9 mouse cellular contexts compared by ENCODE assay signal in the genomic region with DNA sequence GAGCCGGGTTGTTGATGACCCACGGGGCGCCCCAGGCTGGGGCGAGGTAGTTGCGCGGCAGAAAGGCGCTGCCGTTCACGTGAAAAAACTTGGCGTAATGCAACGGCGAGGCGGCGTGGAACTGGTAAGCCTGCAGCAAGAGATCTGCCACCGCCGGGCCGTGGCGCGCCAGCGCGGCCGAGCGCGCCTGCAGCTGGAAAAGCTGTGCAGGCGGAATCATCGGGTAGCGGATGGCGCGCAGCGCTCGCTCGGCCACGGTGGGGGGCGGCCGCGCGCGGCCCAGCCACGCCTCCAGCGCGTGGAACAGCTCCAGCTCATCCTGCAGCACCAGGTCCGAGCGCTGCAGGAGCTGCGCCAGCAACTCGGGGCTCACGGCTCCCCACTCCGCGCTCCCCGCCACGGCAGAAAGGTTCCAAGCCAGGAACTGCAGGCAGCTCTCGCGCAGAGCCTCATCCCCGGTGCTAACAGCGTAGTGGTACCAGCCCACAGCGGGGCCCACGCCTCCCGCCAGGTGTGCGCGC. TPM values are rescaled to one million over a fixed set of nuclear protein-coding genes. Genes with fewer than 3 reads are reported as not detected.
A peak's percentile ranks its signal among the peaks of the same experiment; 100 is the strongest.
DNase-seq lines count a peak whose midpoint lies in the region; ATAC-seq and TF ChIP-seq lines count a peak whose summit lies in the region.
"Had no signal": no experiment of that assay in that cellular context is flagged by ENCODE, and none has a peak within 500 bp of the region (broad histone marks: within the 10 kb centered on the region; RNA-seq: fewer than 3 reads in every experiment).

No protein-coding gene starts in this region.

- WGBS in kidney, embryonic 16.5 days, result 1% methylated on average over 59 of the region's 59 CpGs
- WGBS in forebrain, postnatal 0 days, result 3% methylated on average over 55 of the region's 59 CpGs
- WGBS in limb, embryonic 11.5 days, result under 1% methylated on average over 59 of the region's 59 CpGs
- WGBS in olfactory bulb, adult 2 months, result 2% methylated on average over 59 of the region's 59 CpGs

- H3K36me3 ChIP-seq in kidney, embryonic 16.5 days (ENCODE audit: insufficient read depth, low read length), result no peaks in the 10 kb centered on the region
- H3K36me3 ChIP-seq in forebrain, postnatal 0 days (ENCODE audit: insufficient read depth), result no peaks in the 10 kb centered on the region
- H3K36me3 ChIP-seq in limb, embryonic 11.5 days (ENCODE audit: control insufficient read depth, insufficient read depth, low read length), result no peaks in the 10 kb centered on the region

- no peaks in the 10 kb centered on the region for H3K9me3 ChIP-seq in kidney, embryonic 16.5 days (ENCODE audit: low read length)
- H3K9me3 ChIP-seq in forebrain, postnatal 0 days (ENCODE audit: low read length), result no peaks in the 10 kb centered on the region
- no peaks in the 10 kb centered on the region for H3K9me3 ChIP-seq in limb, embryonic 11.5 days (ENCODE audit: control insufficient read depth, low read length)

- no peak for DNase-seq in kidney, postnatal 25 days
- peak; percentile 74 to 79 for DNase-seq in cerebellum, adult 18-20 months
- DNase-seq in forebrain, postnatal 0 days, result peak; percentile 83
- peak; percentile 59 for DNase-seq in limb, embryonic 11.5 days (ENCODE audit: low spot score)
- no peak for DNase-seq in gastrocnemius, postnatal 25 days

- peak overlapping the region; percentile 57 for H3K9ac ChIP-seq in kidney, embryonic 16.5 days (replicated peaks; ENCODE audit: low read length)
- peak overlapping the region; percentile 63 for H3K9ac ChIP-seq in forebrain, postnatal 0 days
- peak overlapping the region; percentile 34; the same call in 1 of the 2 replicates for H3K9ac ChIP-seq in limb, embryonic 11.5 days (ENCODE audit: low read length)

- H3K4me2 ChIP-seq in kidney, embryonic 16.5 days (replicated peaks; ENCODE audit: low read depth, low read length), result peak overlapping the region; percentile 87
- peak overlapping the region; percentile 72 for H3K4me2 ChIP-seq in forebrain, postnatal 0 days (ENCODE audit: low read depth)
- peak overlapping the region; percentile 87 for H3K4me2 ChIP-seq in limb, embryonic 11.5 days (ENCODE audit: low read depth, severe bottlenecking)

- ATAC-seq in kidney, embryonic 16.5 days (ENCODE audit: low FRiP score, low TSS enrichment), result no peak
- peak; percentile 5; the same call in 1 of the 2 replicates for ATAC-seq in forebrain, postnatal 0 days
- no peak for ATAC-seq in limb, embryonic 11.5 days (ENCODE audit: insufficient number of reproducible peaks, low FRiP score, low TSS enrichment, low read depth)
- no peak for ATAC-seq in monocyte, adult 5-6 weeks (replicated peaks; ENCODE audit: insufficient number of reproducible peaks, low FRiP score, low TSS enrichment, poor library complexity, severe bottlenecking)

- peaks cover 70% of the 10 kb centered on the region for H3K27me3 ChIP-seq in kidney, embryonic 16.5 days (ENCODE audit: insufficient read depth, low read length)
- H3K27me3 ChIP-seq in forebrain, postnatal 0 days (ENCODE audit: insufficient read depth, low read length), result peaks cover 10% of the 10 kb centered on the region; the same call in 1 of the 2 replicates
- peaks cover 72% of the 10 kb centered on the region for H3K27me3 ChIP-seq in limb, embryonic 11.5 days (ENCODE audit: control insufficient read depth, insufficient read depth, low read length)

- peak; percentile 46 for TF ChIP-seq POLR2A in olfactory bulb, adult 2 months (IDR thresholded peaks at IDR 0.05; ENCODE audit: insufficient read depth, low read depth, low read length)

- peak overlapping the region; percentile 50 for H3K4me3 ChIP-seq in kidney, embryonic 16.5 days (ENCODE audit: low read length)
- H3K4me3 ChIP-seq in forebrain, postnatal 0 days (ENCODE audit: low read depth, low read length), result peak overlapping the region; percentile 47
- H3K4me3 ChIP-seq in limb, embryonic 11.5 days (ENCODE audit: low read depth, low read length), result peak overlapping the region; percentile 43
- H3K4me3 ChIP-seq in olfactory bulb, adult 2 months (ENCODE audit: insufficient read depth, low read depth, low read length), result peak overlapping the region; percentile 59

- TF ChIP-seq CTCF in forebrain, postnatal 0 days (IDR thresholded peaks at IDR 0.05; ENCODE audit: low read depth), result no peak
- no peak for TF ChIP-seq CTCF in olfactory bulb, adult 2 months (IDR thresholded peaks at IDR 0.05; ENCODE audit: insufficient read depth, low read depth, low read length)

- no peak overlapping the region for H3K27ac ChIP-seq in kidney, embryonic 16.5 days (ENCODE audit: low read length)
- peak overlapping the region; percentile 95 for H3K27ac ChIP-seq in forebrain, postnatal 0 days (ENCODE audit: low read depth, low read length)
- H3K27ac ChIP-seq in limb, embryonic 11.5 days (replicated peaks; ENCODE audit: low read depth, low read length), result no peak overlapping the region
- H3K27ac ChIP-seq in olfactory bulb, adult 2 months (ENCODE audit: insufficient read depth, low read depth, low read length), result peak overlapping the region; percentile 34

- H3K4me1 ChIP-seq in kidney, embryonic 16.5 days (ENCODE audit: insufficient read depth, low read length), result peaks cover 44% of the 10 kb centered on the region
- H3K4me1 ChIP-seq in forebrain, postnatal 0 days (ENCODE audit: insufficient read depth), result peaks cover 31% of the 10 kb centered on the region
- H3K4me1 ChIP-seq in limb, embryonic 11.5 days (ENCODE audit: control insufficient read depth, insufficient read depth, low read length), result peaks cover 23% of the 10 kb centered on the region
- H3K4me1 ChIP-seq in olfactory bulb, adult 2 months (ENCODE audit: control insufficient read depth, insufficient read depth, low read length), result peaks cover 50% of the 10 kb centered on the region

RNA-seq across cellular contexts. Expression of gene Btbd17, which starts 3.8 kb away (rescaled TPM):
- polyA plus RNA-seq in kidney, embryonic 16.5 days (2015; fragmentation: Nextera tagmentation; extraction: Ambion mirVana), result 0.47 and 0.54 TPM in 2 replicates
- total RNA-seq in forebrain, postnatal 0 days (2014; rRNA removed), result 28.2 and 29.1 TPM in 2 replicates
- 12.0 and 20.1 TPM in 2 replicates for polyA plus RNA-seq in forebrain, postnatal 0 days (2015; fragmentation: Nextera tagmentation; extraction: Ambion mirVana)
- 0.09 and 0.65 TPM in 2 replicates for polyA plus RNA-seq in limb, embryonic 11.5 days (2014; fragmentation: Nextera tagmentation; extraction: Ambion mirVana)
- not detected in 2 replicates for polyA plus RNA-seq in olfactory bulb, adult 2 months (2012; ENCODE audit: insufficient read depth, insufficient read length, low replicate concordance, missing spikeins)
- not detected for total RNA-seq in gastrocnemius, postnatal 25 days (2021)
- not detected in 3 replicates for total RNA-seq in monocyte, adult 5-6 weeks (2017)

RNA-seq across cellular contexts. Expression of gene Gpr142, which starts 6.8 kb away (rescaled TPM):
- not detected in 2 replicates for polyA plus RNA-seq in kidney, embryonic 16.5 days (2015; fragmentation: Nextera tagmentation; extraction: Ambion mirVana)
- total RNA-seq in forebrain, postnatal 0 days (2014; rRNA removed), result not detected in 2 replicates
- polyA plus RNA-seq in forebrain, postnatal 0 days (2015; fragmentation: Nextera tagmentation; extraction: Ambion mirVana), result not detected in 2 replicates
- polyA plus RNA-seq in limb, embryonic 11.5 days (2014; fragmentation: Nextera tagmentation; extraction: Ambion mirVana), result 0.13 TPM in 1 of 2 replicates, not detected in the other
- polyA plus RNA-seq in olfactory bulb, adult 2 months (2012; ENCODE audit: insufficient read depth, insufficient read length, low replicate concordance, missing spikeins), result not detected in 2 replicates
- not detected for total RNA-seq in gastrocnemius, postnatal 25 days (2021)
- not detected in 3 replicates for total RNA-seq in monocyte, adult 5-6 weeks (2017)
- total RNA-seq: layer of hippocampus, postnatal 25 days had no signal

RNA-seq across cellular contexts. Expression of gene Kif19a, which starts 26.8 kb away (rescaled TPM):
- 0.22 and 0.46 TPM in 2 replicates for polyA plus RNA-seq in kidney, embryonic 16.5 days (2015; fragmentation: Nextera tagmentation; extraction: Ambion mirVana)
- 3.2 TPM in 2 replicates for total RNA-seq in forebrain, postnatal 0 days (2014; rRNA removed)
- polyA plus RNA-seq in forebrain, postnatal 0 days (2015; fragmentation: Nextera tagmentation; extraction: Ambion mirVana), result 0.57 and 0.79 TPM in 2 replicates
- polyA plus RNA-seq in limb, embryonic 11.5 days (2014; fragmentation: Nextera tagmentation; extraction: Ambion mirVana), result 0.15 TPM in 1 of 2 replicates, not detected in the other
- polyA plus RNA-seq in olfactory bulb, adult 2 months (2012; ENCODE audit: insufficient read depth, insufficient read length, low replicate concordance, missing spikeins), result not detected in 2 replicates
- 1 to 10 TPM; 1.3 to 2.0 TPM for total RNA-seq in gastrocnemius, postnatal 25 days (2021)
- total RNA-seq in monocyte, adult 5-6 weeks (2017), result 6.3 to 7.4 TPM (median 6.4 TPM) in 3 replicates

RNA-seq across cellular contexts. Expression of gene Gprc5c, which starts 59.0 kb away (rescaled TPM):
- polyA plus RNA-seq in kidney, embryonic 16.5 days (2015; fragmentation: Nextera tagmentation; extraction: Ambion mirVana), result 153 and 162 TPM in 2 replicates
- total RNA-seq in forebrain, postnatal 0 days (2014; rRNA removed), result 4.4 and 7.9 TPM in 2 replicates
- polyA plus RNA-seq in forebrain, postnatal 0 days (2015; fragmentation: Nextera tagmentation; extraction: Ambion mirVana), result 5.5 and 5.8 TPM in 2 replicates
- 38.8 and 41.1 TPM in 2 replicates for polyA plus RNA-seq in limb, embryonic 11.5 days (2014; fragmentation: Nextera tagmentation; extraction: Ambion mirVana)
- not detected in 2 replicates for polyA plus RNA-seq in olfactory bulb, adult 2 months (2012; ENCODE audit: insufficient read depth, insufficient read length, low replicate concordance, missing spikeins)
- 10 to 100 TPM; 31.2 to 47.0 TPM for total RNA-seq in gastrocnemius, postnatal 25 days (2021)
- 0.78 to 3.1 TPM (median 1.9 TPM) in 3 replicates for total RNA-seq in monocyte, adult 5-6 weeks (2017)

Comparison
In these comparisons a context has a peak if more than half of its experiments do, and no peak if none do; other contexts are left out.
1. H3K27ac ChIP-seq: peak in forebrain, postnatal 0 days (single experiment) and olfactory bulb, adult 2 months (single experiment); none in kidney, embryonic 16.5 days (single experiment) and limb, embryonic 11.5 days (single experiment).
2. DNase-seq: peak in cerebellum, adult 18-20 months (2 of 2), forebrain, postnatal 0 days (single experiment) and limb, embryonic 11.5 days (single experiment); none in kidney, postnatal 25 days (0 of 2) and gastrocnemius, postnatal 25 days (single experiment).
3. Peak in every context shown above with its lines, with median percentiles within 50 percentile points of each other: H3K4me2 ChIP-seq, H3K4me3 ChIP-seq and H3K9ac ChIP-seq.